Mouse (Mus musculus) thymus, adult 2 months (tissue): ENCODE measurements around the gene Tmem132d. TPM values are rescaled to one million over a fixed set of nuclear protein-coding genes. Genes with fewer than 3 reads are reported as not detected.

Source experiments
- DNase-seq: peaks from one replicate; pipeline ENCODE4 v3.0.0; 2021
- H3K27ac ChIP-seq: fragments of 200-500 bp; 2 replicates; pipeline ENCODE4 v1.5.1; 2012; ENCODE audit warnings: low read length, control low read depth; ENCODE audit not compliant: control insufficient read depth, insufficient read depth
- H3K27me3 ChIP-seq: fragments of 200-500 bp; 2 replicates; pipeline ENCODE4 v1.6.1; 2012; ENCODE audit warnings: mild to moderate bottlenecking, low read length, moderate library complexity, mixed read lengths; ENCODE audit not compliant: control insufficient read depth, insufficient read depth
- H3K36me3 ChIP-seq: fragments of 200-500 bp; 2 replicates; pipeline ENCODE4 v1.6.1; 2012; ENCODE audit warnings: mild to moderate bottlenecking, low read length, moderate library complexity; ENCODE audit not compliant: control insufficient read depth, insufficient read depth
- H3K4me1 ChIP-seq: fragments of 200-500 bp; replicated peaks from 2 replicates; pipeline ENCODE4 v1.6.1; 2012; ENCODE audit warnings: low read length; ENCODE audit not compliant: control insufficient read depth, insufficient read depth
- H3K4me3 ChIP-seq: fragments of 200-500 bp; 2 replicates; pipeline ENCODE4 v1.5.1; 2012; ENCODE audit warnings: mild to moderate bottlenecking, low read length, control low read depth, moderate library complexity; ENCODE audit not compliant: control insufficient read depth, insufficient read depth
- CTCF ChIP-seq: fragments of 200-500 bp; IDR thresholded peaks from 2 replicates; pipeline ENCODE4 v1.5.1; 2012; ENCODE audit warnings: mild to moderate bottlenecking, control low read depth, low read length, moderate library complexity, borderline replicate concordance; ENCODE audit not compliant: control insufficient read depth, poor library complexity, insufficient read depth; ENCODE audit errors: extremely low read depth
- POLR2A ChIP-seq: fragments of 200-500 bp; IDR thresholded peaks from 2 replicates; pipeline ENCODE4 v1.6.1; 2012; ENCODE audit warnings: mild to moderate bottlenecking, low read length, control low read depth, moderate library complexity; ENCODE audit not compliant: control insufficient read depth, poor library complexity, insufficient read depth; ENCODE audit errors: extremely low read depth
- WGBS: fragments of 180-500 bp; shearing (Covaris S2); methylation state at CpG from one replicate; pipeline ENCODE4 v1.1.7; 2018; 5-methylcytosine and 5-hydroxymethylcytosine counted together
- polyA plus RNA-seq: library from polyadenylated mRNA; depleted of rRNA; stranded (reverse); fragments of >200 nt; gene quantifications from 2 replicates; pipeline ENCODE4 v1.2.3, GENCODE M21; 2012

The Tmem132d gene
- polyA plus RNA-seq, 1 experiment: 0.07 TPM

GRCm38 (mm10) chr5:128100331-128100730, 332.5 kb downstream of the Tmem132d start:
- Histone ChIP-seq H3K4me1 (no peaks in the 10 kb centered on the region), H3K27me3 (no peaks in the 10 kb centered on the region), H3K4me3 (no peak overlapping the region), H3K36me3 (no peaks in the 10 kb centered on the region), H3K27ac (no peak overlapping the region)
- 89% methylated on average over 5 of the region's 5 CpGs for WGBS
- TF ChIP-seq CTCF (no peak), POLR2A (no peak)
- no peak for DNase-seq

GRCm38 (mm10) chr5:128099439-128099838, 333.4 kb downstream of the Tmem132d start:
- no peaks in the 10 kb centered on the region for H3K27me3 ChIP-seq
- H3K36me3 ChIP-seq: no peaks in the 10 kb centered on the region
- no peaks in the 10 kb centered on the region for H3K4me1 ChIP-seq
- H3K27ac ChIP-seq: no peak overlapping the region
- DNase-seq: no peak
- 81% methylated on average over 2 of the region's 2 CpGs for WGBS
- TF ChIP-seq POLR2A: no peak
- no peak for TF ChIP-seq CTCF
- no peak overlapping the region for H3K4me3 ChIP-seq

- no peak for DNase-seq
- Histone ChIP-seq H3K27ac (no peak overlapping the region), H3K36me3 (no peaks in the 10 kb centered on the region), H3K4me1 (no peaks in the 10 kb centered on the region), H3K27me3 (no peaks in the 10 kb centered on the region), H3K4me3 (no peak overlapping the region)
- 83% methylated on average over 5 of the region's 5 CpGs for WGBS
- no peak for TF ChIP-seq POLR2A
- no peak for TF ChIP-seq CTCF
These were observed 342.3 kb downstream of the Tmem132d start for GRCm38 (mm10) chr5:128090578-128090977.

- no peak overlapping the region for H3K27ac ChIP-seq
- no peaks in the 10 kb centered on the region for H3K4me1 ChIP-seq
- WGBS: 82% methylated on average over 5 of the region's 5 CpGs
These were observed 357.4 kb downstream of the Tmem132d start for GRCm38 (mm10) chr5:128075456-128075855.

GRCm38 (mm10) chr5:128072616-128073015, 360.3 kb downstream of the Tmem132d start:
- 87% methylated on average over 2 of the region's 2 CpGs for WGBS
- DNase-seq: no peak
- TF ChIP-seq POLR2A (no peak), CTCF (no peak)

More at GRCm38 (mm10) chr5:128075456-128075855, 357.4 kb downstream of the Tmem132d start:
- Histone ChIP-seq H3K27me3 (no peaks in the 10 kb centered on the region), H3K4me3 (no peak overlapping the region), H3K36me3 (no peaks in the 10 kb centered on the region)
- TF ChIP-seq CTCF (no peak), POLR2A (no peak)
- DNase-seq: no peak

GRCm38 (mm10) chr5:128041781-128042180, 391.1 kb downstream of the Tmem132d start:
- Histone ChIP-seq H3K4me3 (no peak overlapping the region), H3K36me3 (no peaks in the 10 kb centered on the region), H3K27ac (no peak overlapping the region), H3K27me3 (no peaks in the 10 kb centered on the region), H3K4me1 (no peaks in the 10 kb centered on the region)
- no peak for DNase-seq
- TF ChIP-seq POLR2A (no peak), CTCF (no peak)
- 86% methylated on average over 9 of the region's 9 CpGs for WGBS

More at GRCm38 (mm10) chr5:128072616-128073015, 360.3 kb downstream of the Tmem132d start:
- H3K4me1 ChIP-seq: no peaks in the 10 kb centered on the region
- no peak overlapping the region for H3K27ac ChIP-seq
- H3K36me3 ChIP-seq: no peaks in the 10 kb centered on the region
- H3K4me3 ChIP-seq: no peak overlapping the region
- H3K27me3 ChIP-seq: no peaks in the 10 kb centered on the region

GRCm38 (mm10) chr5:128040036-128040435, 392.8 kb downstream of the Tmem132d start:
- H3K36me3 ChIP-seq: no peaks in the 10 kb centered on the region
- no peak overlapping the region for H3K4me3 ChIP-seq
- H3K27ac ChIP-seq: no peak overlapping the region
- 86% methylated on average over 6 of the region's 6 CpGs for WGBS
- TF ChIP-seq CTCF (no peak), POLR2A (no peak)
- DNase-seq: no peak
- H3K27me3 ChIP-seq: no peaks in the 10 kb centered on the region
- no peaks in the 10 kb centered on the region for H3K4me1 ChIP-seq
